Mouse (Mus musculus) erythroblast, embryonic 14.5 days (primary cell): ENCODE data around the gene Uqcc2.

Source experiments
- GATA1 ChIP-seq: IDR thresholded peaks from 2 replicates; pipeline ENCODE4 v1.6.1; 2012; ENCODE audit warnings: low read length, inconsistent platforms, mixed read lengths
- TAL1 ChIP-seq: IDR thresholded peaks from 3 replicates; pipeline ENCODE4 v1.6.1; 2012; ENCODE audit warnings: low read length, inconsistent platforms, mixed read lengths

GRCm38 (mm10) chr17:27141971-27142450, 8.3 kb upstream of the Uqcc2 start:
- TF ChIP-seq GATA1: no peak
- no peak for TF ChIP-seq TAL1
